Mouse (Mus musculus) myocyte (in vitro differentiated cells): ENCODE data around the gene Akr1c12. TPM values are rescaled to one million over a fixed set of nuclear protein-coding genes. Genes with fewer than 3 reads are reported as not detected.
"Not testable (repeated sequence)": the region's sequence is repeated elsewhere in the genome, so short reads cannot be mapped to it uniquely, and the experiment has no call there.

Experiments used
- H3K27me3 ChIP-seq: one replicate; pipeline ENCODE4 v1.6.1; 2011; ENCODE audit not compliant: control insufficient read depth, insufficient read depth, insufficient read length
- H3K36me3 ChIP-seq: one replicate; pipeline ENCODE4 v1.6.1; 2011; ENCODE audit not compliant: control insufficient read depth, insufficient read depth
- H3K4me2 ChIP-seq: one replicate; pipeline ENCODE4 v1.6.1; 2011; ENCODE audit warnings: low read depth, control low read depth
- H3K4me3 ChIP-seq: one replicate; pipeline ENCODE4 v1.5.1; 2011; ENCODE audit warnings: mild to moderate bottlenecking, control low read depth, moderate library complexity
- H3K79me2 ChIP-seq: one replicate; pipeline ENCODE4 v1.6.1; 2011; ENCODE audit not compliant: control insufficient read depth, insufficient read depth
- H3ac ChIP-seq: one replicate; pipeline ENCODE4 v1.6.1; 2011; ENCODE audit not compliant: control insufficient read depth, insufficient read length
- CEBPB ChIP-seq: IDR thresholded peaks from 2 replicates; pipeline ENCODE4 v1.6.1; 2011; ENCODE audit warnings: mild to moderate bottlenecking, moderate library complexity; ENCODE audit not compliant: poor library complexity, insufficient read depth, severe bottlenecking
- E2F4 ChIP-seq: IDR thresholded peaks from one replicate; pipeline ENCODE4 v1.6.1; 2011; ENCODE audit warnings: mild to moderate bottlenecking, control low read depth, moderate library complexity; ENCODE audit not compliant: insufficient read depth
- MAX ChIP-seq: IDR thresholded peaks from one replicate; pipeline ENCODE4 v1.6.1; 2011; ENCODE audit warnings: low read depth, mild to moderate bottlenecking, control low read depth
- MYOD1 ChIP-seq, 3 experiments: IDR thresholded peaks; one replicate each; pipeline ENCODE4 v1.6.1; 2011; ENCODE audit warnings: control low read depth in 2 of 3, low read depth in 2 of 3, mild to moderate bottlenecking in 2 of 3, moderate library complexity in 1 of 3; ENCODE audit not compliant: insufficient read length in 2 of 3, control insufficient read depth in 1 of 3
- MYOG ChIP-seq, 3 experiments: IDR thresholded peaks; one replicate each; pipeline ENCODE4 v1.6.1; 2011; ENCODE audit warnings: control low read depth in 2 of 3, low read depth in 2 of 3, mild to moderate bottlenecking in 2 of 3; ENCODE audit not compliant: insufficient read length in 2 of 3, control insufficient read depth in 1 of 3, insufficient read depth in 1 of 3
- POLR2A ChIP-seq: IDR thresholded peaks from one replicate; pipeline ENCODE4 v1.6.1; 2011; ENCODE audit warnings: low read depth, mild to moderate bottlenecking, control low read depth, moderate library complexity; ENCODE audit not compliant: insufficient read length
- POLR2AphosphoS2 ChIP-seq: IDR thresholded peaks from one replicate; pipeline ENCODE4 v1.6.1; 2011; ENCODE audit warnings: low read depth, control low read depth; ENCODE audit not compliant: insufficient read length
- REST ChIP-seq: IDR thresholded peaks from one replicate; pipeline ENCODE4 v1.6.1; 2011; ENCODE audit warnings: mild to moderate bottlenecking, control low read depth, moderate library complexity; ENCODE audit not compliant: insufficient read depth, insufficient read length
- SRF ChIP-seq: IDR thresholded peaks from one replicate; pipeline ENCODE4 v1.6.1; 2011; ENCODE audit warnings: low read depth; ENCODE audit not compliant: control insufficient read depth, insufficient read length
- TCF12 ChIP-seq: IDR thresholded peaks from one replicate; pipeline ENCODE4 v1.6.1; 2011; ENCODE audit warnings: mild to moderate bottlenecking, control low read depth; ENCODE audit not compliant: poor library complexity, insufficient read depth, severe bottlenecking
- TCF3 ChIP-seq: IDR thresholded peaks from one replicate; pipeline ENCODE4 v1.6.1; 2011; ENCODE audit warnings: low read depth, control low read depth; ENCODE audit not compliant: insufficient read length
- USF1 ChIP-seq: IDR thresholded peaks from one replicate; pipeline ENCODE4 v1.6.1; 2011; ENCODE audit warnings: low read depth, mild to moderate bottlenecking, control low read depth, moderate library complexity
- polyA plus RNA-seq: library from polyadenylated mRNA; unstranded; fragments of >200 nt; fragmentation: generic; extraction: Trizol; gene quantifications from one replicate; pipeline ENCODE4 v1.2.1, GENCODE M21; 2012; ENCODE audit warnings: missing spikeins

The Akr1c12 gene
- polyA plus RNA-seq, 1 experiment: 2.1 TPM

DNA sequence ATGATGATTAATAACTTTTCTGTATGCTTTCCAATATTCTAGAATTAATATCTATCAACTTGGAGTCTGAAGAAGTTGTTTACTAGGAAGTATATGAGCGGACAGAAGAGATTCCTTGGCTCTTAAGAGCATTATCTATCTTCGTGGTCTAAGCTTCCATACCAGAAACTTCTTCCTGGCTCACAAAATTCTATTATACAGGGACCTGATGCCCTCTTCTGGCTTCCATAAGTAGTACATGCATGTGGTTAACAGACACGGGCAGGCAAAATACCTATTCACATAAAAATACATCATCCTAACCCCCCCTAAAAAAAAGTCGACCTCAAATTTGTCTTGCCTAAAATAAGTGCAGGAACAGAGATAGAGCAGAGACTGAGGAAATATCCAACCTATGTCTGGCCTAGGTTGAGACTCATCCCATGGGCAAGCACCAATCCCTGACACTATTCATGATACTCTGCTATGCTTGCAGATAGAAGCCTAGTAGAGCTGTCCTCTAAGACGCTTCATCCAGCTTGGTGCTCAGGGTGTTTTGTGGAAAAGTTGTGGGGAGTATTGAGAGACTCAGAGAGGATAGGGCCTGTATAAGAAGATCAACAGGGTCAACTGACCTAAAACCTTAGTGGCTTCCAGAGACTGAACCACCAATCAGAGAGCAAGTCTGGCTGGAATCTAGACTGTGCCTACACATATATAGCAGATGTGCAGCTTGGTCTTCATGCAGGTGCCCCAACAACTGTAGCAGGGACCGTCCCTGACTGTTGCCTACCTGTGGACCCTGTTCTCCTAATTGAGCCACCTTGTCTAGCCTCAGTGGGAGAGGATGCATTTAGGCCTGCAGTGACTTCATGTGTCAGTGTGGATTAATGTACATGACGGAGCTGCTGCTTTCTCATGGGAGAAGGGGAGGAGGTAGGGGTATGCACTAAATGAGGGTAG is 2.5 kb upstream of the Akr1c12 start:
- TF ChIP-seq MYOD1 (IDR thresholded peaks at IDR 0.05; ENCODE audit: control insufficient read depth in 1 of 3, insufficient read length in 2 of 3, low read depth in 2 of 3): no peak
- no peak for TF ChIP-seq SRF
- TF ChIP-seq MAX: no peak
- no peak for TF ChIP-seq POLR2AphosphoS2
- TF ChIP-seq TCF3: no peak
- TF ChIP-seq USF1: no peak
- no peak for TF ChIP-seq REST
- TF ChIP-seq E2F4: no peak
- no peak for TF ChIP-seq CEBPB
- TF ChIP-seq POLR2A: no peak
- Histone ChIP-seq H3K36me3 (no peaks in the 10 kb centered on the region), H3K4me3 (no peak overlapping the region), H3K4me2 (no peak overlapping the region), H3K79me2 (no peaks in the 10 kb centered on the region), H3K27me3 (no peaks in the 10 kb centered on the region), H3ac (no peak overlapping the region)

- Histone ChIP-seq H3K36me3 (no peaks in the 10 kb centered on the region), H3ac (no peak overlapping the region), H3K4me3 (no peak overlapping the region), H3K4me2 (no peak overlapping the region), H3K79me2 (no peaks in the 10 kb centered on the region), H3K27me3 (no peaks in the 10 kb centered on the region)
- TF ChIP-seq POLR2AphosphoS2 (no peak), POLR2A (no peak)
Measured at GRCm38 (mm10) chr13:4277526-4277925, 1.7 kb downstream of the Akr1c12 start.

DNA sequence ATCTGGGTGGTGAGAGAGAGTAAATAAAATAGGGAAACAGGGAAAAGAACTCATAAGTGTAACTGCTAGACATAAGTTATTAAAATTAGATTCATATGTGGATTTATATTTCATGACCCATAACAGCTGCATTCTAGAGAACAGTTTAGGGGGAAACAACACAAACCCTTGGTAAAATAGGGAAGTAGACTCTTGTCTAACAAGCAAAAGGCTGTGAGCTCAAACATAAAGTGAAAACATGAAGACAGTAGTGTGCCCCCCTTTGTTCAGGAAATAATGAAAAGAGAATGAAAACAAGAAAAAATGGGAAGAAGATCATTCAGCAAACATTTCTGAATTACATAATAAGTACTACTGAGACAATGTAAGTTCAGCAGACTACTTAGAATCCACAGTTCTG is 8.4 kb downstream of the Akr1c12 start:
- H3K4me3 ChIP-seq: no peak overlapping the region
- H3K27me3 ChIP-seq: no peaks in the 10 kb centered on the region
- no peak overlapping the region for H3ac ChIP-seq
- no peaks in the 10 kb centered on the region for H3K36me3 ChIP-seq
- no peak for TF ChIP-seq TCF12
- no peak for TF ChIP-seq MYOG (IDR thresholded peaks at IDR 0.05; ENCODE audit: control insufficient read depth in 1 of 3, insufficient read depth in 1 of 3, insufficient read length in 2 of 3, low read depth in 2 of 3)
- no peak for TF ChIP-seq CEBPB
- no peak for TF ChIP-seq POLR2A
- no peak for TF ChIP-seq TCF3
- no peak for TF ChIP-seq USF1
- TF ChIP-seq SRF: no peak
- no peak for TF ChIP-seq MAX
- no peak for TF ChIP-seq MYOD1 (IDR thresholded peaks at IDR 0.05; ENCODE audit: control insufficient read depth in 1 of 3, insufficient read length in 2 of 3, low read depth in 2 of 3)
- no peak for TF ChIP-seq POLR2AphosphoS2
- TF ChIP-seq E2F4: no peak
- TF ChIP-seq REST: no peak
- H3K79me2 ChIP-seq: no peaks in the 10 kb centered on the region
- no peak overlapping the region for H3K4me2 ChIP-seq

GRCm38 (mm10) chr13:4265455-4265854 is 13.8 kb downstream of the Akr1c12 start:
- H3K4me2 ChIP-seq, H3K4me3 ChIP-seq, H3K27me3 ChIP-seq, H3K36me3 ChIP-seq, H3K79me2 ChIP-seq, H3ac ChIP-seq: not testable (repeated sequence)

- Histone ChIP-seq H3ac (no peak overlapping the region), H3K4me2 (no peak overlapping the region), H3K4me3 (no peak overlapping the region), H3K27me3 (no peaks in the 10 kb centered on the region), H3K79me2 (no peaks in the 10 kb centered on the region), H3K36me3 (no peaks in the 10 kb centered on the region)
- no peak for TF ChIP-seq POLR2AphosphoS2
- TF ChIP-seq CEBPB: no peak
- TF ChIP-seq MYOG (IDR thresholded peaks at IDR 0.05; ENCODE audit: control insufficient read depth in 1 of 3, insufficient read depth in 1 of 3, insufficient read length in 2 of 3, low read depth in 2 of 3): no peak
- no peak for TF ChIP-seq REST
- TF ChIP-seq TCF12: no peak
- no peak for TF ChIP-seq MYOD1 (IDR thresholded peaks at IDR 0.05; ENCODE audit: control insufficient read depth in 1 of 3, insufficient read length in 2 of 3, low read depth in 2 of 3)
- no peak for TF ChIP-seq MAX
- no peak for TF ChIP-seq TCF3
- TF ChIP-seq SRF: no peak
- TF ChIP-seq E2F4: no peak
- TF ChIP-seq USF1: no peak
- no peak for TF ChIP-seq POLR2A
Measured at GRCm38 (mm10) chr13:4265047-4265446, 14.2 kb downstream of the Akr1c12 start.
